Mouse (Mus musculus) G1E-ER4 (cell line): ENCODE data around the gene Sox13. TPM values are rescaled to one million over a fixed set of nuclear protein-coding genes. Genes with fewer than 3 reads are reported as not detected.

Source experiments
- GATA1 ChIP-seq: IDR thresholded peaks from one replicate; pipeline ENCODE4 v1.8.0; 2012; ENCODE audit warnings: low read length, inconsistent platforms
- polyA plus RNA-seq: library from polyadenylated mRNA; stranded (reverse); fragments of >175 nt; gene quantifications from 2 replicates; pipeline ENCODE4 v1.2.3, GENCODE M21; 2012

Sox13 gene
- polyA plus RNA-seq, 1 experiment, result 0.08 TPM

- no peak for TF ChIP-seq GATA1
Observed at GRCm38 (mm10) chr1:133416472-133416871, 7.7 kb downstream of the Sox13 start.

GRCm38 (mm10) chr1:133415505-133415904 lies 8.7 kb downstream of the Sox13 start:
- TF ChIP-seq GATA1, result no peak

- TF ChIP-seq GATA1, result no peak
Observed at GRCm38 (mm10) chr1:133415086-133415485, 9.1 kb downstream of the Sox13 start.

- no peak for TF ChIP-seq GATA1
Observed at GRCm38 (mm10) chr1:133412941-133413340, 11.2 kb downstream of the Sox13 start.

- no peak for TF ChIP-seq GATA1
Observed at GRCm38 (mm10) chr1:133411506-133412147, 12.6 kb downstream of the Sox13 start.

- no peak for TF ChIP-seq GATA1
Observed at GRCm38 (mm10) chr1:133409786-133410185, 14.4 kb downstream of the Sox13 start.

GRCm38 (mm10) chr1:133408880-133409516 lies 15.2 kb downstream of the Sox13 start:
- no peak for TF ChIP-seq GATA1

GRCm38 (mm10) chr1:133408321-133408720 lies 15.9 kb downstream of the Sox13 start:
- no peak for TF ChIP-seq GATA1

- TF ChIP-seq GATA1, result no peak
Observed at GRCm38 (mm10) chr1:133407436-133407835, 16.7 kb downstream of the Sox13 start.

- no peak for TF ChIP-seq GATA1
Observed at GRCm38 (mm10) chr1:133406614-133407013, 17.6 kb downstream of the Sox13 start.

GRCm38 (mm10) chr1:133404005-133404404 lies 20.2 kb downstream of the Sox13 start:
- TF ChIP-seq GATA1, result no peak

- TF ChIP-seq GATA1, result no peak
Observed at GRCm38 (mm10) chr1:133400014-133400725, 24.0 kb downstream of the Sox13 start.

- no peak for TF ChIP-seq GATA1
Observed at GRCm38 (mm10) chr1:133397483-133398237, 26.5 kb downstream of the Sox13 start.

- no peak for TF ChIP-seq GATA1
Observed at GRCm38 (mm10) chr1:133397094-133397482, 27.1 kb downstream of the Sox13 start.

- no peak for TF ChIP-seq GATA1
Observed at GRCm38 (mm10) chr1:133396693-133397092, 27.5 kb downstream of the Sox13 start.

- TF ChIP-seq GATA1, result no peak
Observed at GRCm38 (mm10) chr1:133394702-133395101, 29.5 kb downstream of the Sox13 start.
